Mouse (Mus musculus): ENCODE measurements around the gene Kcnj1.

- TF ChIP-seq CTCF (conservative IDR thresholded peaks at IDR 0.05; ENCODE audit: low read length): no peak
- TF ChIP-seq POU5F1 (IDR thresholded peaks at IDR 0.05; ENCODE audit: borderline replicate concordance, low read length): no peak
- TF ChIP-seq NANOG (IDR thresholded peaks at IDR 0.05; ENCODE audit: borderline replicate concordance, low read length): no peak
Measured at GRCm38 (mm10) chr9:32412836-32413580, 40.7 kb downstream of the Kcnj1 start.
